Mouse (Mus musculus) intestine, embryonic 16.5 days (tissue): ENCODE measurements around the gene Ap5m1. TPM values are rescaled to one million over a fixed set of nuclear protein-coding genes. Genes with fewer than 3 reads are reported as not detected.

ENCODE experiments used
- ATAC-seq: fragments of 200-750 bp; cut with Nextera tagmentation; 2 replicates; pipeline ENCODE4 v1.8.0; 2017; ENCODE audit warnings: moderate TSS enrichment, moderate library complexity
- H3K27ac ChIP-seq: fragments of 300-500 bp; sonication (generic); 2 replicates; pipeline ENCODE4 v1.5.1; 2014; ENCODE audit warnings: mild to moderate bottlenecking, low read length
- H3K27me3 ChIP-seq: fragments of 300-500 bp; sonication (generic); replicated peaks from 2 replicates; pipeline ENCODE4 v1.6.1; 2014; ENCODE audit warnings: low read length, control low read depth, mixed read lengths; ENCODE audit not compliant: control insufficient read depth, insufficient read depth
- H3K36me3 ChIP-seq: fragments of 300-500 bp; sonication (generic); 2 replicates; pipeline ENCODE4 v1.6.1; 2014; ENCODE audit warnings: low read length, control low read depth; ENCODE audit not compliant: control insufficient read depth, insufficient read depth
- H3K4me1 ChIP-seq: fragments of 300-500 bp; sonication (generic); 2 replicates; pipeline ENCODE4 v1.6.1; 2014; ENCODE audit warnings: low read length, control low read depth, mixed read lengths; ENCODE audit not compliant: control insufficient read depth, insufficient read depth
- H3K4me2 ChIP-seq: fragments of 300-500 bp; sonication (generic); 2 replicates; pipeline ENCODE4 v1.6.1; 2014; ENCODE audit warnings: low read depth, low read length, control low read depth
- H3K4me3 ChIP-seq: fragments of 300-500 bp; sonication (generic); 2 replicates; pipeline ENCODE4 v1.5.1; 2014; ENCODE audit warnings: mild to moderate bottlenecking, low read length
- H3K9ac ChIP-seq: fragments of 300-500 bp; sonication (generic); 2 replicates; pipeline ENCODE4 v1.6.1; 2014; ENCODE audit warnings: low read depth, low read length
- H3K9me3 ChIP-seq: fragments of 300-500 bp; sonication (generic); 2 replicates; pipeline ENCODE4 v1.6.1; 2016; ENCODE audit warnings: low read length, control low read depth; ENCODE audit not compliant: control insufficient read depth
- WGBS: fragments of 180-500 bp; shearing (Covaris S2); extraction: QIAGEN DNeasy Blood & Tissue Kit; methylation state at CpG from one replicate; pipeline ENCODE4 v1.1.7; 2014; 5-methylcytosine and 5-hydroxymethylcytosine counted together
- polyA plus RNA-seq: library from polyadenylated mRNA; unstranded; fragments of >200 nt; fragmentation: Nextera tagmentation; extraction: Ambion mirVana; gene quantifications from 2 replicates; pipeline ENCODE4 v1.2.1, GENCODE M21; 2015

Gene Ap5m1
- polyA plus RNA-seq, 1 experiment from 2014 or later, result 24.8 TPM

- no peaks in the 10 kb centered on the region for H3K9me3 ChIP-seq
- no peak for ATAC-seq
- no peaks in the 10 kb centered on the region for H3K27me3 ChIP-seq
- H3K4me1 ChIP-seq, result peaks cover 2% of the 10 kb centered on the region; the same call in 1 of the 2 replicates
- H3K36me3 ChIP-seq, result 0 out of 2 replicates have a peak, but pooled peaks cover 3% of the 10 kb centered on the region
- no peak overlapping the region for H3K4me3 ChIP-seq
- no peak overlapping the region for H3K9ac ChIP-seq
- H3K27ac ChIP-seq, result no peak overlapping the region
- no peak overlapping the region for H3K4me2 ChIP-seq
- WGBS, result 87% methylated on average over 2 of the region's 2 CpGs
Observed at GRCm38 (mm10) chr14:49072837-49073236, 6.9 kb downstream of the Ap5m1 start.

- Histone ChIP-seq H3K27me3 (no peaks in the 10 kb centered on the region), H3K27ac (no peak overlapping the region), H3K36me3 (0 out of 2 replicates have a peak, but pooled peaks cover 3% of the 10 kb centered on the region), H3K4me3 (no peak overlapping the region), H3K9ac (no peak overlapping the region), H3K4me1 (0 out of 2 replicates have a peak, but pooled peaks cover 2% of the 10 kb centered on the region), H3K9me3 (no peaks in the 10 kb centered on the region), H3K4me2 (no peak overlapping the region)
- 97% methylated on average over 7 of the region's 7 CpGs for WGBS
- no peak for ATAC-seq
Observed at GRCm38 (mm10) chr14:49073896-49074295, 8.0 kb downstream of the Ap5m1 start.

- H3K27ac ChIP-seq, result no peak overlapping the region
- no peaks in the 10 kb centered on the region for H3K27me3 ChIP-seq
- H3K4me1 ChIP-seq, result 0 out of 2 replicates have a peak, but pooled peaks cover 2% of the 10 kb centered on the region
- no peak overlapping the region for H3K9ac ChIP-seq
- no peak overlapping the region for H3K4me2 ChIP-seq
- WGBS, result 69% methylated on average over 2 of the region's 2 CpGs
- no peak overlapping the region for H3K4me3 ChIP-seq
- ATAC-seq, result no peak
- 0 out of 2 replicates have a peak, but pooled peaks cover 3% of the 10 kb centered on the region for H3K36me3 ChIP-seq
- no peaks in the 10 kb centered on the region for H3K9me3 ChIP-seq
Observed at GRCm38 (mm10) chr14:49074361-49074760, 8.5 kb downstream of the Ap5m1 start.

- peak; percentile 75 for ATAC-seq
- 67% methylated on average over 2 of the region's 2 CpGs for WGBS
- no peak overlapping the region for H3K4me2 ChIP-seq
- no peaks in the 10 kb centered on the region for H3K27me3 ChIP-seq
- H3K9me3 ChIP-seq, result no peaks in the 10 kb centered on the region
- no peak overlapping the region for H3K9ac ChIP-seq
- H3K4me1 ChIP-seq, result 0 out of 2 replicates have a peak, but pooled peaks cover 2% of the 10 kb centered on the region
- no peaks in the 10 kb centered on the region for H3K36me3 ChIP-seq
- H3K4me3 ChIP-seq, result no peak overlapping the region
- H3K27ac ChIP-seq, result no peak overlapping the region
Observed at GRCm38 (mm10) chr14:49078820-49079219, 12.9 kb downstream of the Ap5m1 start.

GRCm38 (mm10) chr14:49086522-49086921, 20.6 kb downstream of the Ap5m1 start:
- H3K9me3 ChIP-seq, result no peaks in the 10 kb centered on the region
- H3K27ac ChIP-seq, result no peak overlapping the region; the same call in 1 of the 2 replicates
- no peaks in the 10 kb centered on the region for H3K27me3 ChIP-seq
- ATAC-seq, result peak; percentile 85
- no peaks in the 10 kb centered on the region for H3K4me1 ChIP-seq
- 0 out of 2 replicates have a peak, but pooled peaks cover 2% of the 10 kb centered on the region for H3K36me3 ChIP-seq
- 76% methylated on average over 4 of the region's 4 CpGs for WGBS
- no peak overlapping the region for H3K4me3 ChIP-seq
- no peak overlapping the region for H3K4me2 ChIP-seq
- no peak overlapping the region for H3K9ac ChIP-seq

GRCm38 (mm10) chr14:49088155-49089048, 22.5 kb downstream of the Ap5m1 start:
- Histone ChIP-seq H3K9ac (no peak overlapping the region), H3K4me1 (no peaks in the 10 kb centered on the region), H3K27me3 (no peaks in the 10 kb centered on the region), H3K9me3 (no peaks in the 10 kb centered on the region), H3K4me3 (no peak overlapping the region), H3K27ac (peak overlapping the region; percentile 55; the same call in 1 of the 2 replicates), H3K36me3 (0 out of 2 replicates have a peak, but pooled peaks cover 2% of the 10 kb centered on the region), H3K4me2 (no peak overlapping the region)
- WGBS, result 53% methylated on average over 14 of the region's 14 CpGs
- peak; percentile 70 for ATAC-seq

- ATAC-seq, result no peak
- Histone ChIP-seq H3K4me3 (no peak overlapping the region), H3K27me3 (no peaks in the 10 kb centered on the region), H3K9me3 (no peaks in the 10 kb centered on the region), H3K36me3 (0 out of 2 replicates have a peak, but pooled peaks cover 2% of the 10 kb centered on the region), H3K27ac (no peak overlapping the region), H3K9ac (no peak overlapping the region), H3K4me1 (no peaks in the 10 kb centered on the region), H3K4me2 (no peak overlapping the region)
- WGBS, result 33% methylated on average over 6 of the region's 6 CpGs
Observed at GRCm38 (mm10) chr14:49089461-49090058, 23.7 kb downstream of the Ap5m1 start.

GRCm38 (mm10) chr14:49090102-49090501, 24.2 kb downstream of the Ap5m1 start:
- no peaks in the 10 kb centered on the region for H3K4me1 ChIP-seq
- no peaks in the 10 kb centered on the region for H3K9me3 ChIP-seq
- no peak overlapping the region for H3K27ac ChIP-seq
- 52% methylated on average over 5 of the region's 5 CpGs for WGBS
- no peak overlapping the region for H3K4me3 ChIP-seq
- no peak overlapping the region for H3K4me2 ChIP-seq
- no peak overlapping the region for H3K9ac ChIP-seq
- H3K27me3 ChIP-seq, result no peaks in the 10 kb centered on the region
- 0 out of 2 replicates have a peak, but pooled peaks cover 2% of the 10 kb centered on the region for H3K36me3 ChIP-seq
- ATAC-seq, result no peak

- no peak overlapping the region for H3K27ac ChIP-seq
- no peak overlapping the region for H3K4me2 ChIP-seq
- 94% methylated on average over 4 of the region's 4 CpGs for WGBS
- no peaks in the 10 kb centered on the region for H3K9me3 ChIP-seq
- no peaks in the 10 kb centered on the region for H3K27me3 ChIP-seq
- no peaks in the 10 kb centered on the region for H3K4me1 ChIP-seq
- H3K9ac ChIP-seq, result no peak overlapping the region
- 0 out of 2 replicates have a peak, but pooled peaks cover 2% of the 10 kb centered on the region for H3K36me3 ChIP-seq
- no peak overlapping the region for H3K4me3 ChIP-seq
- ATAC-seq, result no peak
Observed at GRCm38 (mm10) chr14:49091277-49091676, 25.4 kb downstream of the Ap5m1 start.
